Mouse (Mus musculus) heart, adult 18-20 months (tissue): Measurements from ENCODE around the gene Duox2. TPM values are rescaled to one million over a fixed set of nuclear protein-coding genes. Genes with fewer than 3 reads are reported as not detected.
"Not testable (repeated sequence)": the region's sequence is repeated elsewhere in the genome, so short reads cannot be mapped to it uniquely, and the experiment has no call there.

ENCODE experiments used
- DNase-seq, 2 experiments: peaks; one replicate each; pipeline ENCODE4 v3.0.0; 2021 to 2022; ENCODE audit warnings: mixed read lengths in 1 of 2
- long read RNA-seq, 2 experiments: library from polyadenylated mRNA; stranded (forward); transcript quantifications; one replicate each; pipeline ENCODE4 v2.0.0; 2021
- total RNA-seq, 2 experiments: library from RNA; stranded (reverse); gene quantifications; 2 replicates each; pipeline ENCODE4 v1.2.3; 2021

Duox2 gene
- total RNA-seq: under 1 TPM; 0.27 to 0.44 TPM
- long read RNA-seq, experiment 1: 0 reads
- long read RNA-seq, experiment 2: 0 reads

DNA sequence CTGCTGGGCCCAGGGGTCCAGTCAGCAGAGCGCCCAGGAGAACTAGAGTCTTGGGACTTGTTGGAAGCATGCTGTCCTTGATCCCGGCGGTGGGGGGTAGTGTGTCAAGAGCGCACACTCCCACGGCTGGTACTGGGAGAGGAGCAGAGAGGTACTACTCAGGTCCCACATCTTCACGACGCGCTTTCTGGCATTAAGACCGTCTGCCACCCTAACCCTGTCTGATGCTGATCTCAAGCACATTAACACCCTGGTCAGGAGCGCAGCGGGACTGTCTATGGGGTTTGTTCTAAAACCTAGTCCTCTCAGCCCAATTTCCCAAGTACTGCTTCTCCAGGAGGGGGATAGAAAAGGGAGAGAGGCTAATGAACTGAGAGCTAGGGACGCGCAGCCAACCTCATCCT, at the start of gene Duox2:
Gene Duox2 (minus strand): TSS at position 354 of the 404 bp plus-strand sequence.
- no peak for DNase-seq

DNA sequence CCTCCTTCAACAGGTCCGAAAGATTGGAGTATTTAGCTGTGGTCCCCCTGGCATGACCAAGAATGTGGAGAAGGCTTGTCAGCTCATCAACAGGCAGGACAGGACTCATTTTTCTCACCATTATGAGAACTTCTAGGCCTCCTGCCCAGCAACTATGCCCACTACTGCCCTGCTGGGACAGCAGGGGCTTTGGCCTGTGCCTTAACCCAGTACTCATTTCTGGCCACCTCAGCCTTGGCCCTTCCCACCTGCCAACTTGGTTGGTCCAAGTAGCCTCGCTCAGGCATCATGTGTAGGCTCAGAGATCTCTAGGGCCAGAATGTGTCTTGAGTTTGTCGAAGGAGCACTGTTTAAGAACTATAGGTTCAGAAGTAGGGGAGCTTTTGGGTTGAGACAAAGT, 49.0 kb upstream of the Duox2 start:
- DNase-seq: no peak

DNA sequence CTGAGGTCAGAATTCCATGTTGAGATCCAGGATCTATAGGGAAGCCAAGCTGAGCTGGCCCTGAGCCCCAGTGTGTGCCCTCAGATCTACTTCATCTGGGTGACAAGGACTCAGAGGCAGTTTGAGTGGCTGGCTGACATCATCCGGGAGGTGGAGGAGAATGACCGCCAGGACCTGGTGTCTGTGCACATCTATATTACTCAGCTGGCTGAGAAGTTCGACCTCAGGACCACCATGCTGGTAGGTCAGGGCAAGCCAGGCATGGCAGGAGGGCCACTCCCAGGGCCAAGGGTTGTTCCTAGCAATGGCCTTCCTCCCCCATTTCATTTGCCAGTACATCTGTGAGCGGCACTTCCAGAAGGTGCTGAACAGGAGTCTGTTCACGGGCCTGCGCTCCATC, 47.9 kb upstream of the Duox2 start:
- not testable (repeated sequence) for DNase-seq

DNA sequence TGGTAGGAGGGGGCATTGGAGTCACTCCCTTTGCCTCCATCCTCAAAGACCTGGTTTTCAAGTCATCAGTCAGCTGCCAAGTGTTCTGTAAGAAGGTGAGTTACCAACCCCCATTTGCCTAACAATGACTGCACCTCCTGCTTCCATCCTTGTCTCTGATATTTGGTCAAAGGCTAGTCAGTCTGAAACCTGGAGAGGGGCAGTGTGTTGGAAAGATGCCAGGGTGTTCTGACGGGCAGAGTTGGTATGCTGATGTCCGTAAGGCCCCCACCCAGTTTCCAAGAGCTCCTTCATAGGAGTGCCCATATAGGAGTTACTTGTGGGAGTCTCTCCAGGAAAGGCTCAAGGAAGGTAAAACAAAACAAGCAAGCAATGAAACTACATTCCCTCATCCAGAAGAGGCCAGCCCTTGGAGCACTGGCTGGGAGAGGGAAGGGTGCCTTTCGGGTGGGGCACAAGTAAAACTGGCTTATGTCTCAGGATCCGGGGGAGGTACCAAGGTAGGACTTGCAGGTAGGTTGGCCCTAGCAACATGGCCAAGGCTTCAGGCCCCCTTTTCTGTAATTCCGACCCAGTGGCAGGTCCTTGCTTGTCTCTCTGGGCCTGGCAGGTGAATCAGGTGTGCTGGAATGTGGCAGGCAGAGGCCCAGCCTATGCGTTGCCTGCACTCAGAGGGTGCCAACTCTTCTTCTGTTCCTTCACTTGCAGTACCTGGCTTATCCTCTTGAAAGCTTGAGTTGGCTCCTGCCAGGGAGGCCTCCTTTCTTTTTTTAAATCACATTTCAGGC, 47.1 kb upstream of the Duox2 start:
- DNase-seq: no peak

DNA sequence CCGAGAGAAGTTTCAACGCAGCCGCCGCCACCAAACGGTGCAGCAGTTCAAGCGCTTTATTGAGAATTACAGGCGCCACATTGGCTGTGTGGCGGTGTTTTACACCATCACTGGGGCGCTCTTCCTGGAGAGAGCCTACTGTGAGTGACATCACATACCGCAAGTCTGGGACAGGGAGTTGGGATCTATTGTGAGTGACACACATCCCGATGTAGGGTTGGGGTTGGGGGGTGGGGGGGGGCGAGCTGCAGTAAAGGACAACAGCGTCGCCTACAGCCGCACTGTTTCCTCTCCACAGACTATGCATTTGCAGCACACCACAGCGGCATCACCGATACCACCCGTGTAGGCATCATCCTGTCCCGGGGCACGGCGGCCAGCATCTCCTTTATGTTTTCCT, 39.0 kb upstream of the Duox2 start:
- DNase-seq: no peak

DNA sequence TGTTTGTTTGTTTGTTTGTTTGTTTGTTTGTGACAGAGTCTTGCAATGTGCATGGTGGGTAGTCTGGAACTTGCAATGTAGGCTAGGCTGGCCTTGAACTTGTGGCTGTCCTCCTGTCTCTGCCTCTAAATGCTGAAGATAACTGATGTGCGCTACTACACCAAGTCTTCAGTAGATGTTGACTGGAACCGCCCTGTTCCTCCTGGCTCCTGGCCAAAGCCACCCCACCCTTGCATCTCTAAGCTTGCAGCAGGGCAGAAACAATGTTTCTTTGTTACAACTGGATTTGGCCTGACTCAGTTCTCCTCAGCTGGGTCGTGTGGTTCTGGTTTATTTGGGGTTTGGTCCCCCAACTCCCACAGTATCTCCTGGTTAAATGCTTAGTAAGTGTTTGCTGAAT, 35.9 kb upstream of the Duox2 start:
- no peak for DNase-seq

DNA sequence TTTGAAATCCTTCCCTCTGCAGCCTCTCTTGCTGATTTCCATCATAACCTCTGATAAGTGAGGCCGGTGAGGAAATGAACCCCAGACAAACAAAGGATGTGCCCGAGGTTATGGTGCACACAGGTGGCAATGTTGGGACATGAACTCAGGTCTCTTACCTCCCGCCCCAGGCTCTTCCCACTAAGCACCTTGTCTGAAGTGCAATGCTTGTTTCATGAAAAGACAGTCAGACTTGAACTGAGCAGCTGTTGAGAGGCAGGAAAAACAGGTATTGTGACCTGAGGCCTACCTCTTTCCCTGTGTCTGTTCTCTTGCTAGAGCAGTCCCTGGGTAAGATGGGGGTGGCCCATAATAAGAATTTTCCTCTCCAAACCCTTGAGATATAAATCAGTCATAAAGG, 34.0 kb upstream of the Duox2 start:
- no peak for DNase-seq

DNA sequence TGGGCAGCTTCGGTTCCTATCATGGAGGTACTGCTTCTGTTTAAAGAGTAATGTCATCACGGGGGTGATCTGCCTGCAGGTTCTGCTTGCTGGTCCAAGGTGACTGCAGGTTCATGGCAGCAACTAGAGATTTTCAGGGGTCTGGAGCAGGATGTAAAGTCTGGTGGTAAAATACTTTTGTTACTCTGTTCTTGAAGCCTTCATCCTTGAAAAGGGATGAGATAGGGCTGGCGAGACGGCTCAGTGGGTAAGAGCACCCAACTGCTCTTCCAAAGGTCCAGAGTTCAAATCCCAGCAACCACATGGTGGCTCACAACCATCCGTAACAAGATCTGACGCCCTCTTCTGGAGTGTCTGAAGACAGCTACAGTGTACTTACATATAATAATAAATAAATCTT, 32.1 kb upstream of the Duox2 start:
- DNase-seq: not testable (repeated sequence)

DNA sequence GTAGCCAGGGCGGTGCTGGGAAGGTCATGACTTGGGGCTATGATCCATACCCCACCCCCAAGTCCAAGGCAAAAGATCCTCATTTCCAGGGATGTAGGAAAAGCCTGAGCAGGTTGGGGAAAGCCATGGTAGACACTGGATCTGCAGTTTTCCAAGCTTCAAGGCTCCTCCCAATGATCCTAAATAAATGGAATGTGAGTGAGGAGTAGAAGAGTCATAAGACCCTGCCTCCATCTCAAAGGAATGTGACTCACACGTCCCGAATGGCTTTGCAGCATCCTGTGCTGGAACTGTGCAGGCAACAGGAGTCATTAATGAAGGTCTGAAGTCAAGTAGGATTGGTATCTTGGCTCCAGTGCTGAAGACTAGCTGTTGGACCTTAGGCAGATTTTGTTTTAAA, 29.7 kb upstream of the Duox2 start:
- no peak for DNase-seq

DNA sequence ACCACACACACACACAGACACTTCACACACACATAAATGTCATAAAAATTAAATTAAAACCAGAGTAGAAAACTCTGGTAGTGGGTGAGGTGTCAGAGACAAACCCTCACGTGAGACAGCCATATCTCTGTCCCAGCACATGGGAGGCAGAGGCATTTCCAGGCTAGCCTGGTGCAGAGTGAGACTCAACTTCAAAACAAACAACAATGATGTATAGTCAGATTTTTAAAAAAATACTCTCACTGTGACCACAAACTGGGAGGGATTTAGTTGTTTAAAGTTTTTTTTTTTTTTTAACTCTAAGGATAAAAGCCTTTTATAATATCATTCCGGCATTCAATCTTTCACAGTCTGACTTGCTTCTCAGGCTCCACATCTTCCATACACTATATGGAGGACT, 27.1 kb upstream of the Duox2 start:
- DNase-seq: no peak

DNA sequence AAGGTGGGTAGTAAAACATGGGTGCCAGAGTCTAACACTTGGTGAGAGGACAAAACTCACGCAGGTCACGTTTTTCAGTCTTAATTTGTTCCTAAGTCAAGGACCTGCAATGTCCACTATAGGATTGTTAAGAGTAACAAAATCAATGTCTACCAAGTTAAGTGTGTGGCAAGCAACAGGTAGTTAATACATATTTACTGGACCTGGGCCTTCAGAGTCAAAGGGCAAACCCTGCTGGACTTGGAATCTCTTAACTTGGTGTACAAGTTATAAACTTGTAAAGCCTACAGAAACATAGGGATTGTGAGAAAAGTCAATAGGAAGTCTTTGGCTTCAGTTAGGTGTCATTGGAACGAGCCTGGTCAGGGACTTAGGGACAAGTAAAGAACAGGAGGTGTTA, 26.3 kb upstream of the Duox2 start:
- DNase-seq: no peak

DNA sequence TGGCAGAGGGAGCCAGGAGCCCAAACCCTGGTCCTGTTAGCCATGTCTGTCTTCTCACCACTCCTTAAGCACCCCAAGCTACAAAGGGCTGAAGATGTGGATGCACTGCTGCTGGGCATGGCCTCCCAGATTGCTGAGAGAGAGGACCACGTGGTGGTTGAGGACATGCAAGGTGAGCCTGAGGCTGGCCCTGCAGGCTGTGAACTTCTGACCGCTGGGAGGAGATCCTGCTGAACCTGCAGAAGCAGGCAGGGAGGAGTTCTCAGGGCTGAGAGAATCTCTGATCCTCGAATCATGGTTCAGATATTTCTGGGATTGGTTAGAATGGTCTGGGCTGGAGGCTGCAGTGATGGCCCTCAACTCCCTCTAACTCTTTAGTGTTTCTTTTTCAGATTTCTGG, 25.7 kb upstream of the Duox2 start:
- no peak for DNase-seq

DNA sequence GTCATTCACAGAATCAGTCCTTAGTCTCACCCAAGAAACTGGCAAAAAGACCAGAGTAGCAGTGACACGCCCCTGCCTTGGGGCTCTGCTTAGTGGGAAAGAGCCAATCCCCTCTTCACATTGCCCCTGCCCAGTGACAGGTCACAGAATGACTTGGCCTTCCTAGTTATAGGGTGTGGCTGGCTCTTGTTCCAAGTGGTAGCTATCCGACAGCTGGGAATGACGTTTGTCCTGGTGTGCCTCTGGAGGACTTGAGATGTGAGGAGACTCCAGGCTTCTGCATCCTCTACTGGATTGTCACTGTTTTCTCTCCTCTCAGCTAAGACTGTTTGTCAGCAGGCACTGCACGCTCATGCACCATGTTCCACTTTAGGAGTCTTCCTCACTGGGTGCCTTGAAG, 19.1 kb upstream of the Duox2 start:
- no peak for DNase-seq

DNA sequence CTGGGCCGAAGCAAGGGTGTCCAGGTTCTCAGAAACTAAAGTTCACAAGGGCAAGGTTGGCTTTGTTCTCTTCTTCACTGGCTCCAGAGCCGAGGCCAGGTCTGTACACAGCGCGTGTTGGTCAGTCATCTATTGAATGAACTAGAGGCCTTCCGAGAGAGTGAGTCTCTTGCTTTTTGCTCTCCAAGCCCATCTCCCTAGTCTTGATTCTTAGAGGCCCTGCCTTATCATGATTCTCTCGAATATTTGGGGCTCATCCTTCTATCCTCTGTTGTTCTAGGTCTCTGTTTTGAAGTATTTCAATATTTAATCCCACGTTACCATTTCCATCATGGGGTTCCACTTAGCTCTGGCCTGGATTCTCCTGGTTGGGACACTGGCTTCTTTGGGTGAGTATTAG, 17.1 kb upstream of the Duox2 start, which contains the start of gene Duox1:
Gene Duox1 (plus strand): TSS at position 301 of the 400 bp plus-strand sequence.
- DNase-seq: no peak

DNA sequence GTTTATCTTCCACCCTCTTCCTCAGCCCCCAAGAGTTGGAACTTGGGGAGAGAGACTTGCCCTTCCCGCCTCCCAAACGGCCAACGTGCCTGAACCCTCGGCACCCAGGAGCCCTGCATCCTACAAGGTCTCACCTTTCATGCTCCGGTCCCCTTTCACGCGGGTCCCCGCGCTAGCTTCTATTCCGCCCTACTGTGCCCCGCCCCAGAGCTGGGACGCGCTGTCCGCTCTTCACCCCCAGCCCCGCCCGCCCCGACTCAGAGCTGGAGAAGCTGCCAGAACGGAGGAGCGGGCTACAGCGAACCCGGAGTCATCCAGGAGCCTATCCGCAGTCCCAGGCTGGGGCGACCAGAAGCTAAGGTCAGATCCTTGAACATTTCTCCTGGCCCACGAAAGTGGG, 15.3 kb upstream of the Duox2 start, which contains the start of gene Duoxa1:
Gene Duoxa1 (minus strand): TSS at position 195 of the 400 bp plus-strand sequence.
- peak in 1 of 2 experiments; percentile 12 for DNase-seq

DNA sequence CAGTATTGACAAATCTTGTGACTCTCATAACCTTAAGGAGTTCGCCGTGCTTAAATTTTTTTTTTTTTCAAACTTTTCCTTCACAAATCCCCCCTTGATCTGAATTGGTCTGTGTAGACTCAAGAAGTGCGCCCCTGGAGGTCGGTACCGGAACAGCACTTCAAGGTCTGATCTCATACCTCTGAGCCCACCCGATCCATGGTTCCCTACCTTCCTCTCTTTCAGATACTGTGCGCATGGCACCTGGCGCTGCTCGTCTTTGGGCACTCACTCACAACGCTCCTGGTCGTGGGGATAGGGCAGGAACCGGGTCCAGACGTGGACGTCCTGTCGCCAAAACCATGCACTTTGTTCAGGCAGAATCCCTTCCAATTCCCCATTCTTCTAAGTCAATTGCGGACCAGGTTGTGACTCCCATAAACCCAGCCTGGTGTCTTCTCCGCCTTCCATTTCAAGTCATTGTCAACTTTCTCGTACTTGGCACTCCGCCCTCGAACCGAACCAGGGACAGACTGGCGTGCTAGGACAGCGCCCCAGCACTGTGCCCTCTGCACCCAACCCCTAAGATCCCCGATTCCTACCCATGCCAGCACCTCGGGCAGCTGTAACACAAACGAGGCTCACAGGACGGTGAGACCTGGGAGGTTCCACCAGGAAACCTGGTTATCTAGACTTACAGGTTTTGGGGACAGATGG, 14.6 kb upstream of the Duox2 start:
- peak; percentile 27 to 84 for DNase-seq

DNA sequence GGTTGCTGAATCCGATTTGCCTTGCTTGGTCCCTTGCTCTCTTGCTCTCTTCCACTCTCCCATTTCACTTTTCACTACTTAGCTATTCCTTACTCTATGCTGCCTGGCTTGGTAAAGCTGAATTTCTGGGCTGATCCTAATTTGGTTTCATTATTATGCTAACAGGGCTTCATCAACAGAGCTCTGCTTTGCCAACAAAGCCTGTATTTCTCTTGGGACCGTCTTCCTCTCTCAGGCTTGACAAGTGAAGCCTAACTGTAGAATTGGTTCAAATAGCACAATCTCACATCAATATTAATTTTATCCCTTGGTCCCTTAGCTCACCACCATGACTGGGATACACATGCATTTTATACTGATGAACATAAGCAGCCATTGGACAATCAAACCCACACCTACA, 13.3 kb upstream of the Duox2 start:
- DNase-seq: no peak

DNA sequence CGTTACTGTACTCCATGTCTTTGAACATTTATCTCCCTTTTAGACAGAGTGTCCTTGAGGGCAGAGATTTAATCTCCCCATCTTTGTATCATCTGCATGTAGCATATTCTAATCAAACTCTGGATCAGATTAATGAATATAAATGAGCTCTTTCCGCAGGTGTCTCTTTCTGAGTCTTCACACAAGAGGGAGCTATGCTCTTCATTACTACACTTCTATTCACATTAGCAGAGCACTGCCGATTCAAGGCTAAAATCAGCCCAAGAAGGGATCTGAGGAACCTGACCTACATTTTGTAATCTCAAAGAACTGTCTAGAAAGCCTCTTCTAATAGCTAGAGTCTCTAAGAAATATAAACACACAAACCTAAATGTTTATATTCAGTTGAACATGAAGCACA, 11.4 kb upstream of the Duox2 start:
- no peak for DNase-seq

DNA sequence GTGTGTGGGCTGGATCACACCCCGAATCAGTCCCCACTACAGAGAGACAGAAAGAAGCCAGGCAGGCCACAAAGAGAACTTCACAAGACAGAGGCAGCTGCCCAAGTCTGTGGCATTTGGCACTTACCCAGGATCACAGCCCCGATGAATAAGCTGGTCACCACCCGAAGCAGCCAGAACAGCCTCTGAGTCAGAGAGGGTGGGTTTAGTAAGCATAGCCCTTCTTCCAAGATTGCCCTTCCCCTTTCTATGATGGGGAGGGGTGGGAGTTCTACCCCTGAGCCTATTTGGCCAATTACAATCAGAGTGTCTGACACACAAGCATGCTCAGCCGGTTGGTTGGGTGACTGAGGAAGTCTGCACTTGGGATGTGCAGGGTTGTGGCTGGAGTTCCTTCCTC, 7.9 kb upstream of the Duox2 start:
- no peak for DNase-seq

DNA sequence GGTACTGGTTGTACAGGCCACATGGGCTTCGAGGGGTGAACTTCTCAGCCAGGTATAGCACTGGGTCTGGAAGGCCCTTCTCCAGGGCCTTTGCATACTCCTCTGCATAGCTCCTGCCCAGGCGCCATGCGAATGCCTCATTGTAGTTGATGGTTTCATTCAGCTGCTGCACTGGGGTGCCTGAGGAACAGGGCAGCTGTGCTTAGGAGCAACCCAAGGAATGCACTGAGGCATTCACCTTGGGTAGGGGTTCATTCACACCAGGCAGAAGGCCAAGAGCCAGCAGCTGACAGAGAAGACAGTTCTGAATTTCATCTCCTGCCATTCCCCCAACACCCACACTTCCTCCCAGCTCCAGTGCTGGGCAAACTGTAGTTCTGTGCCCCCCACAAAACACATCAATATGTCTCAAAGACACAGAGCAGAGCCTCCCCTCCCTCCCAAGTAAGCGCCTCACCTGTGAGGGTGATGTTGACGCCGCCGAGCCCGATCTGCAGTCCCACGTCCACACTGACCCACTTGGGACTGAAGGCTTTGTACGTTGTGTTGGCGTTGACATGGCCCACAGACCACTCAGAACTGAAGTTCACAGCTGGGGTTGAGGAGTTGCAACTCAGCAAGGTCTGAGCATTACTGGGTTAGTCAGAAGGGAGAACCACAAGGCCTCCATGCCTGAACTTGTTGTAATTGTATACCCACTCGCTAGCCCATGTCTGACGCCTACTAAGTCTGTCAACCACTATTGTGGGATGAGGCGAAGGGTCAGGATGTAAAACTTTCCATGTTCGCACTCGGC, 7.0 kb upstream of the Duox2 start:
- no peak for DNase-seq

DNA sequence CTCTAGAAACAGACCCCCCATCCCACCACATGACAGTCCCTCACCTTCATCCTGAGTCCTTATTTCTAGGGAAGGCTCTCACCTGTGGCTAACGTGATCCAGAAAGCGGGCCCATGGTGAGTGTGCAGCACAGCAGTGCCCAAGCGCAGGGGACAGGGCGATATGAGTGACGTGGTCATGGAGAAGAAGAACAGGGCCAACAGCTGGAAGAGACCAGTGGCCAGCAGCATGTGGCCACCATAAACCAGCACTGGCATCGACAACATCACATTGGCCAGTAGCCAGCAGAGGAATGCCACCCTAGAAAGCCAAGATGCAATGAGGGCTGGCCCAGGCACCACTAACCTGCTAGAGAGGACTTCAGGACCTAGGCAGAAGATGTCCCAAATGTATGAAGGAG, 6.3 kb upstream of the Duox2 start:
- no peak for DNase-seq

DNA sequence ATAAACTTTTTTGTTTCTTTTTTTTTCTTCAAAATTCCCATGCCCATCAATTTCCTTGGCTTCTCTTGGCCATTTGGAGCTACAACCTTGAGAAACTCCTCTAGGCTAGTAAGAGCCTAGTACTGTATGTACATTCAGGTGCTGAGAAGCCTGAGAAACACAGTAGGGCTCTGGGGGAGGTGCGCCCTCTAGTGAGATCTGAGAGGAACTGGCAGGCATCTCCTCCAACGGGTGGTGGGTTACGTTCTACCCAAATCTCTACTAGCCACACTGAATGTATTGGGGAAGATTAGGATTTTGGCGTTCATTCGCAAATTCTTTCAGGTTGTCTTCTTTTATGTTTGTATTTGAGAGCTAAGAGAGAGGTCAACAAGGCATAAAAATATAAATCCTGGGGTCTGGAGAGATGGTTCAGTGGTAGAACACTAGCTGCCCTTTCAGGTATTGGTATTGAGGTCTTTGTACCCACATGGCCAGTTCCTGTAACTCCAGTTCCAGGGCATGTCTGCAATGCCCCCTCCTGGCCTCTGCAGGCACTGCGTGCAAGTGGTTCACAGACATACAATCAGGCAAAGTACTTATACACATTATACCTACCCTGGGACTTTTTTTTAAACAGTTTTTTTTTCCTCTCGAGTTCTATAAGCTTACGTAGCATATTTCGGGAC, 4.5 kb upstream of the Duox2 start:
- peak; percentile 53 to 73 for DNase-seq
